Mouse (Mus musculus) cerebral cortex, adult 2 months (tissue): ENCODE data around the gene 1700001O22Rik.

ENCODE experiments used
- WGBS: fragments of 180-500 bp; shearing (Covaris S2); methylation state at CpG from one replicate; pipeline ENCODE4 v1.1.7; 2018; 5-methylcytosine and 5-hydroxymethylcytosine counted together

The 1700001O22Rik gene

DNA sequence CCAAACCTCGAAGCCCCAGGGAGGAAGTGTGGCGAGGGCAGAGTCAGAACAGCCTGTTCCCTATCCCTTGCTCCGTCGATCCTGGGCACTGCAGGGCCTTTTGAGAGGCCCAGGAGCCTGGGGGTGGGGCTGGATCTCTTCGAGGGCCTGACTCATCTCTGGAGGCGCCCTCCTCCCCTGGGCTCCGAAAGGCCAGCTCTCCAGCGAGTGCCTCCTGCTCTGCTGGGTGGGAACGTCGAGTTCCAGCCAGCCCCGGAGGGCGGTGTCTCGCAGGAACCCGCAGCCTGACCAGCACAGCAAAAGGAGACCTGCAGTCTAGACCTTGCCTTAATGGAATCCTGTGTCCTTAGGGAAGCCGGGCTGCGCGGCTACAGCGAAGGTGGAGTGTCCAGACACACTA, 50.2 kb downstream of the 1700001O22Rik start:
- WGBS = 50% methylated on average over 18 of the region's 18 CpGs

DNA sequence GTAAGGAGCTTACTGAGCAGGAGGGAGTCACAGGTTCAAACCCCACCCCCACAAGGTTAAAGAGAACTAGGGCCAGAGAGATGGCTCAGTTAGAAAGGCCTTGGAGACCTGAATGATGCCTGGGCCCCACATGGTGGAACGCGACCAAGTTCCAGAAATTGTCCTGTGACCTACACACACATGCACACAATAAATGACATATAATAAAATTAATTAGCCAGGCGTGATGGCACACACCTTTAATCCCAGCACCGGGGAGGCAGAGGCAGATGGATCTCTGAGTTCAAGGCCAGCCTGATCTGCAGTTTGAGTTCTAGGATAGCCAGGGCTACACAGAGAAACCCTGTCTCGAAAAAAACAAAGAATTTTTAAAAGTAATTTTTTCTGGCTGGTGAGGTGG, 51.0 kb downstream of the 1700001O22Rik start:
- WGBS = 97% methylated on average over 5 of the region's 5 CpGs

DNA sequence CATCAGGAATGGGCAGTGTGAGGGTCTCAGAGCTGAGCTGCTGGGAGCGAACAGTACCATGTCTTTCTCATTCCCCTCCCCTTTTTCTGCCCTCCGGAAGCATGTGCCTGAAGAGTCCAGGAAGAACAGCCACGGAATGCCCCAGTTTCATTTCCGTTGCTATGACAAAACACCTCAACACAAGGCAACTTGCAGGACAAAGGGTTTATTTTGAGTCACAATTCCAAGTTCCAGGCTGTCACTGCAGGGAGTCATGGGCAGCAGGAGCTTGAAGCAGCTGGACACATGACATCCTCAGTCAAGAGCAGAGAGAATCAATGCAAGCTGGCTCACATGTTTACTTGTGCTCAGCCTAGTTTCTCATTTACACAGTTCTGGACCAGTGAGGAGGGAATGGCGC, 53.4 kb downstream of the 1700001O22Rik start:
- WGBS = 43% methylated on average over 5 of the region's 5 CpGs

DNA sequence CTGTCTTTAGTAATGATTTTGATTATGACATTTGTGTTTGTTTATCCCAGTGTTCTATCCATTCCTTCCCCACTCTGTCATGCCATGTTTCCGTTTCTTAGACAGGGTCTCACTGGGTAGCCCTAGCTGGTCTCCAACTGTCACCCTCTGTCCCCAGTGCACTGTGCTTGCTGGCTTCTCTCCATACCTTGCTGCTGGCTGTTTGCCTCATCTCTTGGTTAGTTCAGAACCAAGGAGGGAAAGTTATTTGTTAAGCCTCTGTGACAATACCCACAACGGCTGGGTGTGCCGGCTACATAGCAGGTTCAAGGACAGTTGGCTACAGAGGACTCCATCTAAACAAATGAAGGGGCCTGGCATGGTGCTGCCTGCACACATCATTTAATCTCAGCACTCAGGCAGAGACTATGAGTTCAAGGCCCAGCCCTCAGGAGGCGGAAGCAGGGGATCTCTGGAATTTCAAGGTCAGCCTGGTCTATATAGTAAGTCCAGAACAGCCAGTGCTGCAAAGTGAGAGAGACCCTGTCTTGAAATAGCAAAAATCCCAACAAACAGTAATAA, 55.8 kb downstream of the 1700001O22Rik start:
- 80% methylated on average over 4 of the region's 4 CpGs for WGBS
